Mouse (Mus musculus) fibroblast of lung, adult 2 months (primary cell): ENCODE data around the gene Slc24a3.

Experiments used
- DNase-seq: peaks from one replicate; pipeline ENCODE4 v3.0.0-alpha.2; 2011; ENCODE audit warnings: low read depth

Gene Slc24a3

DNA sequence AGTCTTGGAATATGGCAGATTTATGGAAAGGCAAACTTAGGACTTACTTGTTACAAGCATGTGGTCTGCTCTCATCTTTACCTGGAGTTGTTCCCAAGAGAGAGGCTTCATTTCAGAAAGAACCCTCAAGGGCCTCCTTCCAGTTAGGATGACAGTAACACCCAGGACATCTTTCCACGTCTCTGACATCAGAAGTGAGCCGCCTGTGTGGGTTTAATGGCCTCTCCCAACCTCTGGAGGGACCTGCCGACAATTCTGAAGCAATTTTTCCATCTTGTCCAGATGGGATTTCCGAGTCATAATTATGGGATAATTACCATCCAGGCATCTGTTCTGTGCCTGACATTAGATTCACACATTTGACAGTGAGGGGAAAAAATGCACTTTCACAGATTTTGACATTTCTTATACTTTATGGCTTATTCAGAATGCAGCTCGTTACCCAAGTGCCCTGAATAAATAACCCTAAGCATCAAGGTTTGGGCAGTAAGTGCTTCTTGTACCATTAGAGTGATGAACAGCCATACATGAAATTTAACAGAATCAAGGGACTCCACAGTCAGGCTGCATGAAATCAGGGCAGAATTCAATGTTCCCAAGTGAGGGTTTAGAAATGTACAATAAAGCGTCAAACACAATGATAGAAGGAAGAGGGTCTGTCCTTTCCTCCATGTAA, 463.7 kb downstream of the Slc24a3 start:
- DNase-seq, result no peak

DNA sequence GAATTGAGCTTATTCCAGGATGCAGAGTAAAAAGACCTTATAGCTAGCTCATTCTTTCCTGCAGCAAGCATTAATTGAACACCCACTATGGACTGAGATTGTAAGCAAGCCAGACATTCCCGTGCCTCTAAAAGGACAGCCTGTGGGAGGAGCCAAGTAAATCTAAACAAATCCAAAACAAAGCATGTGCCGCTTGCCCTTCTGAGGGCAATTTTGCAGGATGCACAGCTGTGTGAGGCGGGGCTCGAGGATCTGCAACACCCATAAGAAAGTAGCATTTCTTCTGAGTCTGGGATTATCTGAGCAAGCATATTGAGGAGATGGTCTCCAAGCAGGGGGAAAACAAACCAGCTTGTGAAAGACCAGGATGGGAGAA, 464.2 kb downstream of the Slc24a3 start:
- no peak for DNase-seq

DNA sequence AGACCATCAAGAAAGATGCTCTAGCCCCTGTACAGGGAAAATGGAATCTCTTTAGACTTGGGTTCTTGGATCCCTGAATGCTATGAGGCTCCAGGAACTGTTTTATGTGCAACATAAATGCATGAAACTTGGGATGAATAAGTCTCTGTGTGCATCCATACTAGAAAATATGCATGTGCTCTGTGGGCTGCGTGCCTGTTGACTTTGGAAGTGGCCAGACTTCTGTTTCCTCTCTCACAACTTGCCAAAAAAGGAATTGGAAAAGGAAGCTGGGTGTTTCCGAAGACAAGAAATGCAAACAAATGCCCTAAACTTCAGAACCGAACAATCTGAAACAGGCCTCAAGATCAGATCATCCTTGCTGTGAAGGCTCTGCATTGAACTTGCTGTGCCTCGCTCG, 466.3 kb downstream of the Slc24a3 start:
- DNase-seq, result no peak

DNA sequence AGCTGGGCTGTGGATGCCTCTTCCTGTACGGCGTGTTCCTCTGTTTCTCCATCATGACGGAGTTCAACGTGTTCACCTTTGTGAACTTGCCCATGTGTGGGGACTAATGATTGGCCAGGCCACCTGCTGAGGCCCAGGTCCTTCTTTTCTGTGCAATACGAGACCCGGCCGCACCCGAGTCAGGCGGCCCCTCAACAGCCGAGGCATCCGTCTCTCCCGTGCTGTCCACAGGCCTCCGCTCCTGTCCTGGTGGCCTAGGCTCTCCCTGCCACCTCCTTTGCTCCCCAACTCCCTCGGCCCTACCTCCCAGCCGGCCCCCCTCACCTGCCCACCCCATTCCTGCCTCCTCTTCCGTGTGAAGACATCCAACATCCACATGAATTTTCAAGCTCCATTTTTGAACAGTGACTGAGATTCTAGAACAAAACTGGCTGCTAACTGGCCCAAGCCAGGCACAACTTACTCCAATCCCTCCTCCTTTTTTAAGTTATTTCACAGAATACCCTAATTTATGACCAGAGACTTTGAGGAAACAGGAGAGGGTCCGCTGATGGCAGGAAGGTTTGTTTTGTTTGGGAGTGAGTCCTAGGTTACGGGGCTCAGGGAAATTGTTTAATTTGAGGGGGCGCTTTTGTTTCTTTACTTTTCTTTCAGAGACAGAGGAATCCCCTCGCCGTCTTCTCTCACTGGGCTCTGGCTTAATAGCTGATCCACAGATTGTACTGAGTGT, 472.9 kb downstream of the Slc24a3 start:
- no peak for DNase-seq

DNA sequence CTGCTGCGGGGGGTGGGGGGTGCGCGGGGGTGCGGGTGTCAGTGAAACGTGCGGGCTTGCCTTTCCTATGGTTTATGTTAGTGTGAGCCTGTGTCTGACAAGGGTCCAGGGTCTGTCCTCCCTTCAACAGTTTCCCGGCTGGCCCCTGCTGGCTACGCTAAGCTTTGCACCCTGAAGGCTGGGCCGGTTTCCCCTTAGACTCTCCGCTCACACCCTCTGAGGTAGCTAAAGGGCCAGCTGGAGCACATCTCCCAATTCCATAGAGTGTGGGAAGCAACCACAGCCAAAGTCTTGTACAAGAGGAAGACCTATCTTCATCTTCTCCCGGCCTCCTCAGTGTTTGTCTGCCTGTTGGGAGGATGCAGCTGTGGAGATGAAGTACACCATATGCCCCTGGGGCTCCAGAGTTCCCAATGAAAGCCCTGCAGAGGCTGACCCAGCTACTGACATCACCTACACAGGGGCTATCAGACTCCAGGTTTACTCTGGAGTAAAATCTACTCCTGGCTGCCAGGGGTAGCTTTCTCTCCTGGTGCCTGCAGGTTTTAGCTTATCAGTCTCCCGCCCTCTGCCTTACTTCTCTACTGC, 487.9 kb downstream of the Slc24a3 start:
- no peak for DNase-seq

DNA sequence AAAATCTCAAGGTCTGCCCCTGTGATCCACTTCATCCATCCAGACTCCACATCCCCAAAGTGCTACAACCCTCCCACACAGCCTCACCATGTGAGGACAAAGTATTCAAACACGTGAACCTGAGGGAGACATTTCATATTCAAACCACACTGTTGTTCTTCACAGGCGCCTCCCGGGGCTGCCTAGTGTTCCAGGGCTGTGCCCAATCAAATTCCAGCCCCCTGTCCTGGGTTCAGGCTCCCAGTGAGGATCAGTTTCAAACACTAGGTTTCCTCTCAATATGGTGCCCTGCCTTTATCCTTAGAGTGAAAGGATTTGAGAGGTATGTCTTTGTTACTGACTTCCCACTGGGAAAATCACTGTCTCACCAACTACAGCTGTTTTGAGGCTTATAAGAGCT, 488.6 kb downstream of the Slc24a3 start:
- no peak for DNase-seq

DNA sequence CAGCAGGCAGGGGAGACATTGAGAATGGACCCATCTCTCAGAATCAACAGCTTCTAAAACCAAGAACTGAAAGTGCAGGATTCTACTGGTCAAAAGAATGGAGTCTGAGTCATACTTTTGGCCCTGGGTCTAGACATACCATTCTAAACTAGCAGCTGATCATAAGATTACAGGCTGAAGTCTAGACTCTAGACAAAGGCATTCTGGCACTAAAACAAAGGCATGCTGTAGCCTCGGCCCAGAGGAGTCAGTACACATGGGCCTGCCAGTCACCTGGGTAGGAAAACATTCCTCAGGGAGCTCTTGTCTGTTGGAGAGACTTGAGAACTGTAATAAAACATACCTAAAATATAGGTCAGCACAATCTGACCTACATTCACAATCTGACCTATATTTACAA, 489.2 kb downstream of the Slc24a3 start:
- DNase-seq, result peak; percentile 76

DNA sequence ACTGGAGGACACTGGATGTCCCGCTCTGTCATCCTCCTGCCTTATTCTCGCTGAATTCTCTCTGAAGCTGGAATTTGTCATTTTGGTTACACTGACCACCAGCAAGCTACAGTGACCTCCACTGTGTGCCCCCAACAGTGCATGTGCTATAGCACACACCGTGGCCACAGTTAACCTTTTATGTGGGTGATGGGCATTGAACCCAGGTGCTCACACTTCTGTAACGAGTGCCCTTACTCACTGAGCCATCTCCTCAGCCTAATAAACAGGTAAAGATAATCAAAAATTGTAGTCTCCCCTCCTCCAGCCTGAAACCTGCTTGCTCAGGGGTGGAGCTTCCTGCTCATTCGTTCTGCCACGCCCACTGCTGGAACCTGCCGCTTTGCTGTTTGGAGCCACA, 493.7 kb downstream of the Slc24a3 start:
- no peak for DNase-seq

DNA sequence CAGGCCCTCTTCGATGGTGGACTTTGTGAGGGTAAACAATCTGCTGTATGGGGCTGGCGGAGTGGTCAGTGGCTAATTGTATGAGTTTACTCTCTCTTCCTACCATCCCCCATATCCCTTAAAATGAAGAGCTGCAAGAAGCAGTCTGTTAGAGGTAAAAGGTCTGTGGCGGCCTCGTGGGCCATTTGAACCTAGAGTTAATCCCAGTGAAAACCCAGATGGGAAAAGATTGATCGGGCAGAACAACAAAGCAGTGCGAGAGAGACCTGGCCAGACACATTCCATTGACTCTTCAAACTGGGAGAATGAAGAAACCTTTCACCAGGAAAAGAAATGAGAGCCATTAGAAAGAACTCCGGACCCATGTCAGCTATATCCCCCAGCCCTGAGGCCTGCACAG, 496.3 kb downstream of the Slc24a3 start:
- no peak for DNase-seq

DNA sequence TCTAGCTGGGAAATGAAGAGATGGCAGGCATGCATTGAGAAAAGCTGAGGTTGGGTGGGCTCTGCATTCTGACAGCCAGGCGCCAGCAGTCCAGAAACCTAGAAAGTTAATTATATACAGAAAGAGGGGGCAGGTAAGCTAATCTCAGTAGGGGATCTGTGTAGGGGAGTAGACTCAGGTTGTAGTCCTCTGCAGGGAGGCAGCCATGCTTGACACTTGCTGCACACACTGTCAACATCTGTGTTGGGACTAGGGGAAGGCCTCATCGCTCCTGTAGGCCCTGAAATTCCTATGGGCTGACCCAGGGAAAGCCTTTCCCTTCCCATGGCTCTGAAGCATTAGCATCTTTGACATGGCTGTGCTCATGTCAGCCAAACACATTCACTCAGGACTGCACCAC, 496.8 kb downstream of the Slc24a3 start:
- no peak for DNase-seq

DNA sequence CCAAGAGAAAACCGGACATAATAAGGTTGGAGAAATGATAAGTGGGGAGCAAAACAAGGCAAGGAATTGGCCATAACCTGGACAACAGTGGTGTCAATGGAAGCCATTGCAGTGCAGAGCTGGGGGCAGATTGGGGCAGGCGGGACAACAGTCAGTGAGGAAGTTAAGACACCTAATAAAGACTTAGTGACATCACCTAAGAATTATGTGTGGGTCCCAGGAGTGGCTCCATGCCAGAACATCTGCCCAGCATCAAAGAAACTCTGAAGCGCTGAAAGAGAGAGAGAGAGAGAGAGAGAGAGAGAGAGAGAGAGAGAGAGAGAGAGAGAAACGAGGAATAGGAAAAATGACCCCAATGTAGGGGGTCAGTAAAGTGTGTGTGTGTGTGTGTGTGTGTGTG, 500.6 kb downstream of the Slc24a3 start:
- no peak for DNase-seq

DNA sequence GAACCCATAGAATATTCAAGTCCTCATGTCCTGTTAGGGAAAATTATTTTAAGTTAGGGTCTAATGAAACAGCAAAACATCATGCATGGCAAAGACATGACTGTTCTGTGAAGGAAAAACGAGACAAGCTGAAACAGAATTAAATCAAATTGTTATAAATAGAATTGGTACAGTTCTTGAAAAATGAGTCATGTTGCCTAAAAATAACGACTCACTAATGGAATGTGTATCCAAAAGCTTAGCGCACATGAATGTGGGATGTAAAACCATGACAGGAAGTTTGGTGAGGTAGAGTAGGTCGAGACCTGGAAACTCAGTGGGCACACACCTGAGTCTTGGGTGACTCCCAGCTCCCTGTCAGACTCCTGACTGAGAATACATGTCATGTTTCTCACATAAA, 502.6 kb downstream of the Slc24a3 start:
- no peak for DNase-seq

DNA sequence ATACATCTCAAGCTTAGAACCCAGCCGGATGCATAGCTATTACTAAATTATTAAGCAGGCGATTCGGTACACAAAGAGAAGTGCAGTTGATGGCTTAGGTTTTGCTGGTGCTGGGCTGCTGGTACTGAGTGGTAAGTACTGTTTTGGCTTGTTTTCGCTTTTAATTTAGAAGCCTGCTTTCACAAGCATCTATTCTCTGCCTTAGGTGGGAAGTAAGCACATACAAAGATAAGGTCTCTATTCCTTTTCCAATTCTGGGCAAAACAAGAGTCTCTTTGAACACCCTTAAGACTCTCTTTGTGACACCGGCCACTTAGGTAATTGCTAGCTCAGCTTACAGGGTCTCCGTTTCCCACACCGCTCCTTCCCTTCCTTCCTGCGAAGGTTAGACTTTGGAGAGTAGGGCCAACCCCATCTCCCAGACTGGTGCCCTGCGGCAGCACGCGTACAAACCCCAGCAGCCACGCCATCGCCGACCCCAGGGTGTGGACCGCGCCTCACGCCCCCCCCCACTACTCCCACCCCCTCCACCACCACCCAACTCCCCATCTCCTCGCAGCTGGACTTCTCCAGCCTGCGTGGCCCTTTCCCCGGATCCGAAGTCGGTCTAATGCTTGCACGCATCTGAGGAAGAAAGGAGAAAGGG, 507.1 kb downstream of the Slc24a3 start:
- no peak for DNase-seq

DNA sequence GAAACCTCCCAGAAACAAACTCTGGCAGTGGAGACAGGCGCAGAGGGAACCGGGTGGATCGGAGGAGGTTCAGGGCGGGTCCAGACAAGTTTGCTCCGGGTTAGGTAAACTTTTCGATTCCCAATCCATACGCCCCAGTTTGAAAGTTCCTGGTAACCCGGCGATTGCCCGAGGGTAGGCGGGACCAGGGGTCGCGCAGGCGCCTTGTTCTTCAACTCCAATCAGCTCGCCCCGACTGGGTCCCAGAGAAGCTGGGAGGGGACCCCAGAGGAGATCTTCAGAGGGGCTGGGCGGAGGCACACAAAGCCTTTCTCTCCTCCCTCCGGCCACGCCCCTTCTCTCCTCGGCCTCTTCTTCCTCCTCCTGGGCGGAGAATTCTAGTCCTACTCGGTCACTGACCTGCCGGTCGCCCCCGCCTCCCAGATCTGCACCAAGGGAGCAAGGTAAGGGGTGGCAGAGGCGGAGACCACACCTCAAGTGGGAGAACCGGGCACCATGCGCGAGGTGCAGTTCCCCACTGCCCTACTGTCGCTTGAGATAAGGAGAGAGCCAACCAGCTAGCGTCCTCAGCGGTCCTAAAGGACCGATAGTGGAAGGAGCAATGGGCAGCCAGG, 507.7 kb downstream of the Slc24a3 start, which contains the start of gene Rin2:
Rin2 (plus strand) TSS at position 74 of the 614 bp plus-strand sequence.
- no peak for DNase-seq

DNA sequence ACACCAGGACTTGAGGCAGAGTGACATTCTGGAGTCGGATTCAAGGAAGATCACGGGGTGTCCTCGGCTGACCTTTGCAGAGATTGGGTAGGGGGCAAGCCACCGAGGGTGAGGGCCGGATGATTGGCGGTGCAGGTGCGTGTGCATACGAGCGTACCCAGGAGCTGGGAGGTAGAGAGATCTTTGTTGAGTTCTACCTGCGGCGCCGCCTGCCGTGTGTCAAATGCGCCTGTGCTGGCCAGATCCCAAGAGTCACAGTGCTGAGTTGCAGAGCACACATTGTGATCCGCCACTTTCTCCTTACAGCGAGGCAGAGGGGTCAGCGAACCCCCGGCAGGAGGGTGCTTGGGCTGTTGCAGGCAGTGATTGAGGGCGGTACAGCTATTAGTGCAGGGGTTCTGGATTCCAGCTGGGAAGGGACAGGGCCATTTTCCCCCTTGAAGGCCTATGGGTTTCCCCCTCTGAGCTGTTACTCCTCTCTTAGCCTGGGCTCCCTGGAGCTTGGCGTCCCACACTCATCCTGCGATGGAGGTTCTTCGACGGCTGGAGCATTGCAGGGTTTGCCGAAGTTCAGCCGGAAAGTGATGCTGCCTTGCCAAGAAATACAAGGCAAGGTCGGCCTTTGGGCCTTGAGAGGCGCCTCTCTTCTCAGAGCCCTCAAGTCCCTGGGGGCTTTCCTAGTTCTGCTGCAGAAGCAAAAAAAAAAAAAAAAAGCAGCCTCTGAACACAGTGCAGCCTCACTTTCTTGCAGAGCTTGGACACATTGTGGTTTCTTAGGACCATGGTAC, 508.4 kb downstream of the Slc24a3 start:
- DNase-seq, result no peak

DNA sequence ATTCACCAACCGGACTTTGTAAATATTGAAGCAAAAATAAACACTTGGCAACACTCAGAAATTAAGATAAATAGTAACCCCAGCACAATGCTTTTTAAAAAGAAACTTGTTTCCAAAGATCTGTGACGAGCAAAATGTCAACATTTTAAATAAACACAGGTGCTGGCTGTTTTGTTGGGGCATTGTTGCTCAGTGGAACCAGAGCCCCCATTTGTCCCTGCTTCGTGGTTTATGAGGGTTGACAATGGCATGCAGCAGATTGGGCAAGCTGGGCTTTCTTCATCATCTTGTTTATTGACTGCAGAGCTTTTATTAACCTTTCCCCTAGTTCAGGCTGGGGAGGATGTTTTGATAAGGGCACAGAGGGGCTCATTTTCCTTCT, 509.0 kb downstream of the Slc24a3 start:
- no peak for DNase-seq

DNA sequence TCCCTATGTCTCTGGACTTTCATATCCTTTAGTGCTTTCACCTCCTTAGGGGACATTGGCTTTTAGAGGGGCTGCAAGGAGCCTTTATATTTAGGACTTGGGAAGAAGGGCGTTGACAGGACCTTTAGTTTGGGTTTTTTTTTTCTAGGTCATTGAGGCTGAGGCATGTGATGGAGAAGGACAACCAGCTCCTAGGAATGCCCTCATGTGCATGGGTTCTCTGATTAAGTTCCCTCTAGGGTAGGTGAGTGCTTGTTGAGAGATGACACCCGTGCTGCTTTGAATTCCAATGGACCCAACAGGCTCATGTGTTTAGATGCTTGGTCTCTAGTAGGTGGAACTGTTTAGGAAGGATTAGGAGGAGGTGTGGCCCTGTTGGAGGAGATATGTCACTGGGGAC, 509.4 kb downstream of the Slc24a3 start:
- DNase-seq, result no peak

DNA sequence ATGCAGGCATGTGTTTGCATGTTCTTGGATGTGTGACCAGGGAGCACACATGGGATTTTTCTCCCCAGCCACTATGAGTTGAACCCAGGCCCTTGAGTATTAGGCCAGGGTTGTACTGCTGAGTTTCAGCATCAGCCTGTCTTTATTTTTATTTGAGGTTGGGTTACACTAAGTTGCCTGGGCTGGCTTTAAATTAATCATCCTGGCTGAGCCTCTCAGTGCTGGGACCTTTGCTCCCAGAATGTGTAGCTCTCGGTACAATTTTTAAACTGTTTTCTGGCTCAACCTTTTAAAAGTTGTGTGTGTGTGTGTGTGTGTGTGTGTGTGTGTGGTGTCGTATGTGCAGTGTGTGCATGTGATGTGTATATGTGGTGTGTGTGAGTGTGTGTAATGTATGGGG, 512.6 kb downstream of the Slc24a3 start:
- no peak for DNase-seq

DNA sequence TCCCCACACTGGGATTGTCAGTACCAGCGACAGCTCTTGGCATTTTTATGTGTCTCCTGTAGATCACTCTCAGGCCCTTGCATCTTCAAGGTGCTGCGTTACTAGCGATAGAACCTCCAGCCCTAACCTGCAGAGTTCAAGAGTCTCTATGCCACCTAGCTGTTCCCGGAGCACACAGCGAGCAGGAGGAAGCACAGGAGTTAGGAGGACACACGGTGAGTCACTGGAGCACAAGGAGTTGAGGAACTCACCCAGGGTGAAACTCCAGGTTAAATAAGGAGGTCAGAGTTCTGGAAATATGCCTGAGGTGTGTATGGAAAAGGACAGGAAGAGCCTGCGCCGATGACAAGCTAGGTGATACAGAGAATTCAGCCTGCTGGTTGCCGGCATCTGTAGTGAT, 513.2 kb downstream of the Slc24a3 start:
- DNase-seq, result no peak

DNA sequence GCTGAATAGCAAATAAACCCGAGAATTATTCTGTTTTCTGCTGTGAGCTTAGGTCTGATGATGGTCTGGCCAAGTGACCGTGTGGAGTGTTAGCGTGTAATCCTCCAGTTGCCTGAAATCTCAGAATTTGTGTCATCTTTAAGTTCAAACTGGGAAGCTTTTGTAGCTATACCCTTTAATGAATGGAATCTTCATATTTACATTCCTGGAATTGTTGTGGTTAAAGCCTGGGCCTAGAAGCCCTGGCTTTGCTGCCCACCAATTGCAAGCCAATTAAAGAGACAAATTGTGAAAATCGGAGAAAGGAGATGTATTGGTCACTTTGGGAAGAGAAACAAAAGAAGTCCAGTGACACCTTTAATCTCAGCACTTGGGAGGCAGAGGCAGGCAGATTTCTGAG, 514.1 kb downstream of the Slc24a3 start:
- DNase-seq, result no peak

DNA sequence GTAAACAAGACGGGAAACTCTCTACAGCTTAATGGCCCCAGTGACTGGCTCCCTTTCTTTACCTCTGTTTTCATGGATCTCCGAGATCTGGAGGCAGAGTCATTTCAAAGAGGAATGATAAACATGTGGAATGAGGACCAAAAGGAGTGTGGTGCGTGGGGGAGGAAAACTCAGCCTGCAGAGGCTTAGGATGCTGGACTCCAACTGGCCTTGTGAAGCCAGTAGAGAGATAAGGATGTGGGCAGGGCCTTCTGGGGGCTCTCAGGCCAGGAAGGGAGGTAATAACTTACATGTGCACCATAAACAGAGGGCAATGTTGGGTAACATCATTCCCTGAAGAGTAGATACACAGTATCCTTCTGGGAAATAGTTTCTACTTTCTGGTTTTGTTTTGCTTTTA, 515.4 kb downstream of the Slc24a3 start:
- DNase-seq, result no peak

DNA sequence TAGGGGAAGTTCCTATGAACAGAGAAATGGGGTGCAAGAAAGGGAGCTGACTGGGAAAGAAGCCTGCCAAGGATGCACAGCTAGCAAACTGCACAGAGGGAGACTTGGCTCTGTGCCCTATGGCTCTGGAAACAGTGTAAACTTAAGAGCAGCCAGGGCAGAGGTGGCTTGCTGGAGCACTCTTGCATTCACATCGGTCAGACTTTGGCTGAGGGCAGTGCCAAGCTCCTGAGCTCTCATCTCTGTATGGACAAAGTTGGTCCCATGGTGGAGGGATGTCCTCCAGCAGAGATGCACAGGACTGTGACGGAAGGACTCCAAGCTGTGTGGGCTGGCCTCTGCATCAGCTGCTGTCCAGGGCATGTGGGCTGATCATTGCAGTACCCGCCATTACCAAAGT, 516.0 kb downstream of the Slc24a3 start:
- DNase-seq, result no peak
